Mouse (Mus musculus): ENCODE data around the gene Cep83.

DNA sequence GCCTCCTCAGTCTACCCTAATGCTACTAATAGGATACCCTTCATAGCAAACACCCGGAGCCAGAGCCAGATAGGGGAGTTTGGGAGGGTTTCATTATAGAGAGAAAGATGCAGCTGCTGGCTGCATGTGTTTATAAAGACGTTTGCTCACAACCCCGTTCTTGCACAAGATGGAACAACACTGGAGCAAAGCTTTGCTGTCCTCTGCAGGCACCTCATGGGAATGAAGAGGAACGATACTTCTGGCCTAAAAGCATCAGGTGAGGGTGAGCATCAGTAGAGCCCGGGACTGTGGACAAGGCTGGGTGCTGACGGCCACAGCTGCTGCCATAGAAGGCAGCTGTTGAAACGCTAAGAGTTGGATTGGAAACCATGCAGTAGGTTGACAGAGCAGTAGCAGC lies 118.9 kb downstream of the Cep83 start:
- TF ChIP-seq CTCF (IDR thresholded peaks at IDR 0.05; ENCODE audit: low read depth, low read length) (no peak), GATA1 (IDR thresholded peaks at IDR 0.05; ENCODE audit: borderline replicate concordance, low read length) (no peak), GATA2 (IDR thresholded peaks at IDR 0.05; ENCODE audit: borderline replicate concordance, low read depth, low read length) (no peak)
